Mouse (Mus musculus): ENCODE data around the gene Triobp.

- TF ChIP-seq GATA1 (IDR thresholded peaks at IDR 0.05; ENCODE audit: low read length) (no peak), TAL1 (IDR thresholded peaks at IDR 0.05; ENCODE audit: low read length) (no peak)
Measured at GRCm38 (mm10) chr15:78962885-78963284, 15.4 kb downstream of the Triobp start.

Data from erythroblast, embryonic 14.5 days (primary cell).